Mouse (Mus musculus): ENCODE results near the gene Creb3l4.

DNA sequence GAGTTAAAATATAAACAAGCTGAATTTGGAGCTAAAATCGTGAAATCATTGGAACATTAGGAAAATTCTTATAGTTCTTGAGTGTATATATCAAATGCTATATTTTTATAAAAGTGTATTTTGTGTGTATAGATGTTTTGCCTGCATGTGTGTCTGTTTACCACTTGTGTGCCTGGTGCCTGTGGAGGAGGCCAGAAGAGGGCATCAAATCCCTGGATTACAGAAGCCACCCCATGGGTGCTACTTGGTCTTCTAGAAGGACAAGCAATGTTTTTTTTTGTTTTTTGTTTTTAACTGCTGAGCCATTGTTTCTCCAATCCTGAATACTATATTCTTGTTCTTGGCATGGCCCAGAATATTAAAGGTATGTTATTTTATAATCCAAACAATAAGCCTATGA, 47.3 kb upstream of the Creb3l4 start:
- TF ChIP-seq CTCF (IDR thresholded peaks at IDR 0.05; ENCODE audit: extremely low read depth, insufficient read depth, insufficient read length, insufficient replicate concordance) (no peak), POLR2A (IDR thresholded peaks at IDR 0.05; ENCODE audit: low read depth, low read length) (no peak)

All from spleen, adult 2 months (tissue).